Mouse (Mus musculus): ENCODE results near the gene Lrp6.

GRCm38 (mm10) chr6:134504866-134505265 is 61.9 kb downstream of the Lrp6 start:
- TF ChIP-seq CTCF (IDR thresholded peaks at IDR 0.05; ENCODE audit: control insufficient read depth, insufficient read depth, low read length) = no peak
- TF ChIP-seq POLR2A (IDR thresholded peaks at IDR 0.05; ENCODE audit: borderline replicate concordance, control insufficient read depth, low read depth, low read length) = no peak

Measured in bone marrow, adult 2 months (tissue).